Mouse (Mus musculus): Measurements from ENCODE around the gene Polr3h. TPM values are rescaled to one million over a fixed set of nuclear protein-coding genes. Genes with fewer than 3 reads are reported as not detected.
A peak's percentile ranks its signal among the peaks of the same experiment; 100 is the strongest.

Gene Polr3h
- polyA plus RNA-seq, 1 experiment from 2014 or later = 80.1 TPM

- ATAC-seq (replicated peaks; ENCODE audit: low FRiP score) = peak; percentile 98
- Histone ChIP-seq H3K27me3 (no peaks in the 10 kb centered on the region), H3K9me3 (replicated peaks) (no peaks in the 10 kb centered on the region), H3K4me3 (replicated peaks) (peak within 1 kb of the TSS; percentile 71), H3K9ac (peak within 1 kb of the TSS; percentile 81), H3K36me3 (no peaks in the 10 kb centered on the region; the same call in 1 of the 2 replicates), H3K27ac (peak within 1 kb of the TSS; percentile 88), H3K4me2 (peak within 1 kb of the TSS; percentile 96), H3K4me1 (peaks cover 13% of the 10 kb centered on the region; the same call in 1 of the 2 replicates)
- under 1% methylated on average over 77 of the region's 77 CpGs for WGBS
Observed at GRCm38 (mm10) chr15:81960171-81961077, 34.4 kb upstream of the Polr3h start, which contains the start of gene Pmm1. Gene Pmm1 (minus strand): TSS chr15:81960930.

DNA sequence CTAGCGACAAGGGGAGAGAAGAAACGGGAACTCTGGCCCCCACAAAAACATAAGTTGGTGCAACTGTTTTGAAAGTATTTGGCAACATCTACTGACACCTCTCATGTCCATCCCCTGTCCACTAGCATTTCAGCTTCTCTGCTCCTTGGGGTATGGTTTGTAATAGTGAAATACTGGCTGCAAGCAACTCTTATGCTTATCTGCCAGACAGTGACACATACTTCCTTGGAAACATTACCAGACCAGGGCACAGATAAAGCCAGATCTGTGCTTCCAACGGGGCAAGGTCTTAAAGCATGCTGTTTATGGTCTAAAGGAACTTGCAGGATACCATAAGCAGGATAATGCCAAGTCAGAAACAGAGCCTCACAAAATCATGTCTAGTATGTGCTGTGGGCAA, 32.9 kb upstream of the Polr3h start:
- no peak overlapping the region for H3K9ac ChIP-seq
- no peak overlapping the region for H3K4me2 ChIP-seq
- peaks cover 15% of the 10 kb centered on the region for H3K36me3 ChIP-seq
- peaks cover 13% of the 10 kb centered on the region; the same call in 1 of the 2 replicates for H3K4me1 ChIP-seq
- 88% methylated on average over 3 of the region's 3 CpGs for WGBS
- no peak for ATAC-seq (replicated peaks; ENCODE audit: low FRiP score)
- H3K9me3 ChIP-seq (replicated peaks) = no peaks in the 10 kb centered on the region
- H3K27me3 ChIP-seq = no peaks in the 10 kb centered on the region
- no peak overlapping the region for H3K27ac ChIP-seq
- H3K4me3 ChIP-seq (replicated peaks) = no peak overlapping the region

DNA sequence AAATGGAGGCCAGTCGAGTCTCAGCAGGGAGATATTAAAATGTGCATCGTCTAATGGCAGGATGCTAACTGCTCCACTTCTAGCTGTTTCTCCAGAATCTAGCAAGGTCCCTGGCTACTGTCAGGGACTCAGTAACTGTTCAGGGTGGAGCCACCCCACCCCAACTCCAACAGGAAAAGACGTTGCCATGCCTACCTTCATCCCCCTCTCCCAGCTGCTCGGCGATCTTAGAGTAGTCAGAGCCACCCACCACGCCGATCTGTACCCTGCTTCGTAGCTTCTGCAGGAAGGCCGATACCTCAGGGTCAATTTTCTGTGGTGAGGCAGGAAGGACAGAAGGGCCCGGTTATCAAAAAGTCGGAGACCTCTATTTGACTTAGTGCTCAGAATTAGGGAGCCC, 31.6 kb upstream of the Polr3h start:
- no peak for ATAC-seq (replicated peaks; ENCODE audit: low FRiP score)
- H3K9me3 ChIP-seq (replicated peaks) = no peaks in the 10 kb centered on the region
- no peak overlapping the region for H3K9ac ChIP-seq
- H3K4me1 ChIP-seq = peaks cover 13% of the 10 kb centered on the region; the same call in 1 of the 2 replicates
- no peak overlapping the region for H3K27ac ChIP-seq
- H3K4me2 ChIP-seq = no peak overlapping the region
- whole genome bisulfite sequencing = 85% methylated on average over 11 of the region's 11 CpGs
- no peak overlapping the region for H3K4me3 ChIP-seq (replicated peaks)
- peaks cover 20% of the 10 kb centered on the region for H3K36me3 ChIP-seq
- no peaks in the 10 kb centered on the region for H3K27me3 ChIP-seq

GRCm38 (mm10) chr15:81956457-81956856, 30.4 kb upstream of the Polr3h start:
- Histone ChIP-seq H3K27ac (no peak overlapping the region), H3K4me1 (peaks cover 12% of the 10 kb centered on the region; the same call in 1 of the 2 replicates), H3K4me3 (replicated peaks) (no peak overlapping the region), H3K4me2 (no peak overlapping the region), H3K36me3 (peaks cover 31% of the 10 kb centered on the region), H3K27me3 (no peaks in the 10 kb centered on the region), H3K9ac (no peak overlapping the region), H3K9me3 (replicated peaks) (no peaks in the 10 kb centered on the region)
- 59% methylated on average over 8 of the region's 8 CpGs for WGBS
- no peak for ATAC-seq (replicated peaks; ENCODE audit: low FRiP score)

GRCm38 (mm10) chr15:81955414-81955813, 29.4 kb upstream of the Polr3h start:
- ATAC-seq (replicated peaks; ENCODE audit: low FRiP score) = no peak
- H3K27ac ChIP-seq = no peak overlapping the region
- 89% methylated on average over 15 of the region's 15 CpGs for WGBS
- H3K4me1 ChIP-seq = peaks cover 9% of the 10 kb centered on the region; the same call in 1 of the 2 replicates
- peaks cover 41% of the 10 kb centered on the region for H3K36me3 ChIP-seq
- no peak overlapping the region for H3K4me3 ChIP-seq (replicated peaks)
- H3K4me2 ChIP-seq = no peak overlapping the region
- H3K9ac ChIP-seq = no peak overlapping the region
- no peaks in the 10 kb centered on the region for H3K27me3 ChIP-seq
- no peaks in the 10 kb centered on the region for H3K9me3 ChIP-seq (replicated peaks)

- H3K4me3 ChIP-seq (replicated peaks) = no peak overlapping the region
- H3K4me2 ChIP-seq = no peak overlapping the region
- ATAC-seq (replicated peaks; ENCODE audit: low FRiP score) = no peak
- H3K9me3 ChIP-seq (replicated peaks) = no peaks in the 10 kb centered on the region
- no peak overlapping the region for H3K27ac ChIP-seq
- H3K36me3 ChIP-seq = peaks cover 45% of the 10 kb centered on the region
- H3K27me3 ChIP-seq = no peaks in the 10 kb centered on the region
- WGBS = 93% methylated on average over 6 of the region's 6 CpGs
- H3K9ac ChIP-seq = no peak overlapping the region
- 0 out of 2 replicates have a peak, but pooled peaks cover 5% of the 10 kb centered on the region for H3K4me1 ChIP-seq
Observed at GRCm38 (mm10) chr15:81954716-81955115, 28.7 kb upstream of the Polr3h start.

- WGBS = 89% methylated on average over 9 of the region's 9 CpGs
- no peak overlapping the region for H3K4me2 ChIP-seq
- no peaks in the 10 kb centered on the region for H3K9me3 ChIP-seq (replicated peaks)
- H3K4me3 ChIP-seq (replicated peaks) = no peak overlapping the region
- H3K27ac ChIP-seq = no peak overlapping the region
- H3K36me3 ChIP-seq = peaks cover 48% of the 10 kb centered on the region
- ATAC-seq (replicated peaks; ENCODE audit: low FRiP score) = no peak
- no peaks in the 10 kb centered on the region for H3K27me3 ChIP-seq
- H3K9ac ChIP-seq = no peak overlapping the region
- 0 out of 2 replicates have a peak, but pooled peaks cover 4% of the 10 kb centered on the region for H3K4me1 ChIP-seq
Observed at GRCm38 (mm10) chr15:81954151-81954583, 28.1 kb upstream of the Polr3h start.

GRCm38 (mm10) chr15:81952310-81952709, 26.3 kb upstream of the Polr3h start:
- H3K4me2 ChIP-seq = no peak overlapping the region
- H3K36me3 ChIP-seq = peaks cover 49% of the 10 kb centered on the region
- H3K9ac ChIP-seq = no peak overlapping the region
- H3K4me3 ChIP-seq (replicated peaks) = no peak overlapping the region
- ATAC-seq (replicated peaks; ENCODE audit: low FRiP score) = no peak
- no peaks in the 10 kb centered on the region for H3K9me3 ChIP-seq (replicated peaks)
- no peaks in the 10 kb centered on the region for H3K27me3 ChIP-seq
- 85% methylated on average over 4 of the region's 4 CpGs for WGBS
- no peak overlapping the region for H3K27ac ChIP-seq
- 0 out of 2 replicates have a peak, but pooled peaks cover 4% of the 10 kb centered on the region for H3K4me1 ChIP-seq

- H3K4me3 ChIP-seq (replicated peaks) = no peak overlapping the region
- no peak overlapping the region for H3K27ac ChIP-seq
- H3K4me2 ChIP-seq = no peak overlapping the region
- H3K4me1 ChIP-seq = 0 out of 2 replicates have a peak, but pooled peaks cover 4% of the 10 kb centered on the region
- no peak overlapping the region for H3K9ac ChIP-seq
- no peak for ATAC-seq (replicated peaks; ENCODE audit: low FRiP score)
- H3K27me3 ChIP-seq = no peaks in the 10 kb centered on the region
- no peaks in the 10 kb centered on the region for H3K9me3 ChIP-seq (replicated peaks)
- 89% methylated on average over 9 of the region's 9 CpGs for WGBS
- peaks cover 58% of the 10 kb centered on the region for H3K36me3 ChIP-seq
Observed at GRCm38 (mm10) chr15:81951159-81951558, 25.1 kb upstream of the Polr3h start.

DNA sequence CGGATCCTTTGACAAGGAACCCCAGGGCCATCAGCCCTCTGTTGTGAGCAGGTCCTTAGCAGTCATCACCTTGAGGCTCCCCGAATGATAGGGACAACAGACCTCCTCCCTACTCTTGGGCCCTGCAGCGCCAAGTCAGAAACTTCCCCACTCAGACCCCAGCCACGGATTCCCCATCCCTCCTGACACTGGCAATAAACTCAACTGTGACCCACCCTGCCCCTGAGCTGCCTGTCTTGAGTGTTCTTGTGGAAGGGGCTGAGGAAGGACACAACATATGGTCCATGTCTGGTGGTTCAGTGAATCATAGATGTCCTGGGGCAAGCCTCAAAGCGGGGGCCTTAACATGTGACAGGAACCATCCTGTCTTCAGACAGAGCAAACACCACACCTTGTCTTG, 24.7 kb upstream of the Polr3h start:
- no peak for ATAC-seq (replicated peaks; ENCODE audit: low FRiP score)
- Histone ChIP-seq H3K4me2 (no peak overlapping the region), H3K9ac (no peak overlapping the region), H3K4me1 (0 out of 2 replicates have a peak, but pooled peaks cover 4% of the 10 kb centered on the region), H3K36me3 (peaks cover 58% of the 10 kb centered on the region), H3K4me3 (replicated peaks) (no peak overlapping the region), H3K27ac (no peak overlapping the region), H3K27me3 (no peaks in the 10 kb centered on the region), H3K9me3 (replicated peaks) (no peaks in the 10 kb centered on the region)
- WGBS = 66% methylated on average over 5 of the region's 5 CpGs

GRCm38 (mm10) chr15:81949476-81950131, 23.6 kb upstream of the Polr3h start:
- Histone ChIP-seq H3K9ac (no peak overlapping the region), H3K9me3 (replicated peaks) (no peaks in the 10 kb centered on the region), H3K27me3 (no peaks in the 10 kb centered on the region), H3K4me2 (no peak overlapping the region), H3K36me3 (peaks cover 50% of the 10 kb centered on the region), H3K27ac (no peak overlapping the region), H3K4me1 (0 out of 2 replicates have a peak, but pooled peaks cover 4% of the 10 kb centered on the region), H3K4me3 (replicated peaks) (no peak overlapping the region)
- ATAC-seq (replicated peaks; ENCODE audit: low FRiP score) = no peak; the same call in none of the 2 replicates
- WGBS = 58% methylated on average over 11 of the region's 11 CpGs

GRCm38 (mm10) chr15:81949076-81949475, 23.0 kb upstream of the Polr3h start:
- H3K4me2 ChIP-seq = no peak overlapping the region
- ATAC-seq (replicated peaks; ENCODE audit: low FRiP score) = no peak
- H3K9ac ChIP-seq = no peak overlapping the region
- H3K27me3 ChIP-seq = no peaks in the 10 kb centered on the region
- H3K27ac ChIP-seq = no peak overlapping the region
- H3K4me1 ChIP-seq = 0 out of 2 replicates have a peak, but pooled peaks cover 4% of the 10 kb centered on the region
- 75% methylated on average over 10 of the region's 10 CpGs for WGBS
- no peak overlapping the region for H3K4me3 ChIP-seq (replicated peaks)
- peaks cover 45% of the 10 kb centered on the region for H3K36me3 ChIP-seq
- no peaks in the 10 kb centered on the region for H3K9me3 ChIP-seq (replicated peaks)
